Mouse (Mus musculus): ENCODE data around the gene Agtr1a.

GRCm38 (mm10) chr13:30336148-30336801 is at the start of gene Agtr1a:
- no peak for TF ChIP-seq GATA1 (IDR thresholded peaks at IDR 0.05; ENCODE audit: borderline replicate concordance, low read length)
- no peak for TF ChIP-seq FLI1 (IDR thresholded peaks at IDR 0.05; ENCODE audit: low read length)
